Mouse (Mus musculus): ENCODE data around the gene Tas2r119. TPM values are rescaled to one million over a fixed set of nuclear protein-coding genes. Genes with fewer than 3 reads are reported as not detected.

Gene Tas2r119
- polyA plus RNA-seq, 1 experiment from 2014 or later = not detected

Other genes starting within 250 kb of the Tas2r119 start
- 13.6 and 14.0 TPM in 2 replicates for gene Sema5a, start 67.5 kb downstream of the Tas2r119 start, polyA plus RNA-seq (2015; fragmentation: Nextera tagmentation; extraction: Ambion mirVana)

All from lung, embryonic 16.5 days (tissue).